Mouse (Mus musculus): ENCODE measurements at regions not wholly inside any gene's neighbourhood (a gene's known extent, or its start where the extent isn't known, plus 50 kb on each side); places are given as distances from the start of the nearest gene placed in this dataset.

GRCm38 (mm10) chr5:148713796-148714195 lies 161.2 kb upstream of the Ubl3 start:
- Histone ChIP-seq H3K9ac (replicated peaks) (no peak overlapping the region), H3K4me1 (peaks cover 5% of the 10 kb centered on the region), H3K27me3 (no peaks in the 10 kb centered on the region), H3K4me3 (no peak overlapping the region), H3K4me2 (replicated peaks) (no peak overlapping the region), H3K9me3 (peaks cover 6% of the 10 kb centered on the region; the same call in 1 of the 2 replicates), H3K36me3 (no peaks in the 10 kb centered on the region), H3K27ac (replicated peaks) (no peak overlapping the region)
- ATAC-seq (ENCODE audit: low FRiP score, low read depth), result no peak
- WGBS, result 87% methylated on average over 5 of the region's 5 CpGs

GRCm38 (mm10) chr5:148713039-148713438 lies 160.4 kb upstream of the Ubl3 start:
- peaks cover 12% of the 10 kb centered on the region for H3K4me1 ChIP-seq
- H3K9ac ChIP-seq (replicated peaks), result no peak overlapping the region
- no peaks in the 10 kb centered on the region for H3K36me3 ChIP-seq
- no peak for ATAC-seq (ENCODE audit: low FRiP score, low read depth)
- no peaks in the 10 kb centered on the region for H3K27me3 ChIP-seq
- H3K4me3 ChIP-seq, result no peak overlapping the region
- H3K4me2 ChIP-seq (replicated peaks), result no peak overlapping the region
- H3K9me3 ChIP-seq, result no peaks in the 10 kb centered on the region
- H3K27ac ChIP-seq (replicated peaks), result no peak overlapping the region

- no peak overlapping the region for H3K4me2 ChIP-seq (replicated peaks)
- H3K27me3 ChIP-seq, result no peaks in the 10 kb centered on the region
- H3K27ac ChIP-seq (replicated peaks), result no peak overlapping the region
- ATAC-seq (ENCODE audit: low FRiP score, low read depth), result no peak
- H3K9ac ChIP-seq (replicated peaks), result no peak overlapping the region
- H3K4me3 ChIP-seq, result no peak overlapping the region
- no peaks in the 10 kb centered on the region for H3K36me3 ChIP-seq
- 72% methylated on average over 5 of the region's 5 CpGs for WGBS
- peaks cover 17% of the 10 kb centered on the region for H3K4me1 ChIP-seq
- no peaks in the 10 kb centered on the region for H3K9me3 ChIP-seq
These were observed 159.0 kb upstream of the Ubl3 start for GRCm38 (mm10) chr5:148711570-148711969.

- Histone ChIP-seq H3K4me3 (no peak overlapping the region), H3K4me1 (peaks cover 17% of the 10 kb centered on the region), H3K27ac (replicated peaks) (0 out of 2 replicates have a peak overlapping the region, but pooled peaks have one; percentile 3), H3K36me3 (no peaks in the 10 kb centered on the region), H3K9me3 (no peaks in the 10 kb centered on the region), H3K27me3 (no peaks in the 10 kb centered on the region), H3K9ac (replicated peaks) (no peak overlapping the region), H3K4me2 (replicated peaks) (no peak overlapping the region)
- ATAC-seq (ENCODE audit: low FRiP score, low read depth), result no peak
- WGBS, result 35% methylated on average over 10 of the region's 10 CpGs
These were observed 156.7 kb upstream of the Ubl3 start for GRCm38 (mm10) chr5:148709111-148709771.

- Histone ChIP-seq H3K9ac (replicated peaks) (no peak overlapping the region; the same call in 1 of the 2 replicates), H3K27me3 (no peaks in the 10 kb centered on the region), H3K4me1 (peaks cover 17% of the 10 kb centered on the region), H3K9me3 (no peaks in the 10 kb centered on the region), H3K27ac (replicated peaks) (peak overlapping the region; percentile 26; the same call in 1 of the 2 replicates), H3K36me3 (no peaks in the 10 kb centered on the region), H3K4me2 (replicated peaks) (no peak overlapping the region), H3K4me3 (no peak overlapping the region)
- WGBS, result 31% methylated on average over 11 of the region's 11 CpGs
- peak; percentile 66; the same call in 1 of the 2 replicates for ATAC-seq (ENCODE audit: low FRiP score, low read depth)
These were observed 155.6 kb upstream of the Ubl3 start for GRCm38 (mm10) chr5:148708014-148708741.

GRCm38 (mm10) chr5:148707335-148707734 lies 154.7 kb upstream of the Ubl3 start:
- WGBS, result 92% methylated on average over 12 of the region's 12 CpGs
- no peak overlapping the region for H3K4me2 ChIP-seq (replicated peaks)
- H3K9me3 ChIP-seq, result no peaks in the 10 kb centered on the region
- H3K4me1 ChIP-seq, result peaks cover 17% of the 10 kb centered on the region
- no peaks in the 10 kb centered on the region for H3K27me3 ChIP-seq
- H3K4me3 ChIP-seq, result no peak overlapping the region
- no peak overlapping the region for H3K27ac ChIP-seq (replicated peaks)
- H3K9ac ChIP-seq (replicated peaks), result no peak overlapping the region
- no peaks in the 10 kb centered on the region for H3K36me3 ChIP-seq
- no peak for ATAC-seq (ENCODE audit: low FRiP score, low read depth)

GRCm38 (mm10) chr5:148706323-148707120 lies 153.9 kb upstream of the Ubl3 start:
- 88% methylated on average over 16 of the region's 16 CpGs for WGBS
- Histone ChIP-seq H3K4me3 (no peak overlapping the region), H3K27ac (replicated peaks) (no peak overlapping the region), H3K9ac (replicated peaks) (no peak overlapping the region), H3K9me3 (no peaks in the 10 kb centered on the region), H3K4me1 (peaks cover 17% of the 10 kb centered on the region), H3K27me3 (no peaks in the 10 kb centered on the region), H3K36me3 (no peaks in the 10 kb centered on the region), H3K4me2 (replicated peaks) (no peak overlapping the region)
- ATAC-seq (ENCODE audit: low FRiP score, low read depth), result no peak

- no peak overlapping the region for H3K27ac ChIP-seq (replicated peaks)
- peaks cover 17% of the 10 kb centered on the region for H3K4me1 ChIP-seq
- no peaks in the 10 kb centered on the region for H3K9me3 ChIP-seq
- no peaks in the 10 kb centered on the region for H3K27me3 ChIP-seq
- no peak for ATAC-seq (ENCODE audit: low FRiP score, low read depth)
- WGBS, result 73% methylated on average over 5 of the region's 5 CpGs
- H3K4me2 ChIP-seq (replicated peaks), result no peak overlapping the region
- H3K36me3 ChIP-seq, result no peaks in the 10 kb centered on the region
- H3K4me3 ChIP-seq, result no peak overlapping the region
- no peak overlapping the region for H3K9ac ChIP-seq (replicated peaks)
These were observed 152.2 kb upstream of the Ubl3 start for GRCm38 (mm10) chr5:148704769-148705168.

GRCm38 (mm10) chr5:148701859-148702258 lies 149.3 kb upstream of the Ubl3 start:
- Histone ChIP-seq H3K9ac (replicated peaks) (no peak overlapping the region), H3K4me3 (no peak overlapping the region), H3K9me3 (no peaks in the 10 kb centered on the region), H3K4me2 (replicated peaks) (no peak overlapping the region), H3K27me3 (no peaks in the 10 kb centered on the region), H3K4me1 (peaks cover 4% of the 10 kb centered on the region; the same call in 1 of the 2 replicates), H3K27ac (replicated peaks) (no peak overlapping the region), H3K36me3 (no peaks in the 10 kb centered on the region)
- no peak for ATAC-seq (ENCODE audit: low FRiP score, low read depth)
- 41% methylated on average over 8 of the region's 8 CpGs for WGBS

- no peaks in the 10 kb centered on the region for H3K27me3 ChIP-seq
- H3K4me2 ChIP-seq (replicated peaks), result no peak overlapping the region
- H3K36me3 ChIP-seq, result no peaks in the 10 kb centered on the region
- peaks cover 5% of the 10 kb centered on the region; the same call in 1 of the 2 replicates for H3K4me1 ChIP-seq
- H3K9me3 ChIP-seq, result no peaks in the 10 kb centered on the region
- WGBS, result 86% methylated on average over 7 of the region's 7 CpGs
- H3K9ac ChIP-seq (replicated peaks), result no peak overlapping the region
- no peak overlapping the region for H3K4me3 ChIP-seq
- H3K27ac ChIP-seq (replicated peaks), result no peak overlapping the region
- ATAC-seq (ENCODE audit: low FRiP score, low read depth), result no peak
These were observed 148.4 kb upstream of the Ubl3 start for GRCm38 (mm10) chr5:148701001-148701400.

GRCm38 (mm10) chr5:148700240-148700639 lies 147.7 kb upstream of the Ubl3 start:
- no peak for ATAC-seq (ENCODE audit: low FRiP score, low read depth)
- no peak overlapping the region for H3K4me2 ChIP-seq (replicated peaks)
- H3K4me1 ChIP-seq, result peaks cover 5% of the 10 kb centered on the region; the same call in 1 of the 2 replicates
- H3K27ac ChIP-seq (replicated peaks), result no peak overlapping the region
- H3K4me3 ChIP-seq, result no peak overlapping the region
- no peaks in the 10 kb centered on the region for H3K36me3 ChIP-seq
- WGBS, result 86% methylated on average over 5 of the region's 5 CpGs
- H3K9me3 ChIP-seq, result no peaks in the 10 kb centered on the region
- no peak overlapping the region for H3K9ac ChIP-seq (replicated peaks)
- no peaks in the 10 kb centered on the region for H3K27me3 ChIP-seq
